Mouse (Mus musculus) lung, postnatal 4 days (tissue): ENCODE measurements at regions not wholly inside any gene's neighbourhood (a gene's known extent, or its start where the extent isn't known, plus 50 kb on each side); places are given as distances from the start of the nearest gene placed in this dataset.

Source experiments
- DNase-seq, 2 experiments: peaks; one replicate each; pipeline ENCODE4 v3.0.0; 2021

DNA sequence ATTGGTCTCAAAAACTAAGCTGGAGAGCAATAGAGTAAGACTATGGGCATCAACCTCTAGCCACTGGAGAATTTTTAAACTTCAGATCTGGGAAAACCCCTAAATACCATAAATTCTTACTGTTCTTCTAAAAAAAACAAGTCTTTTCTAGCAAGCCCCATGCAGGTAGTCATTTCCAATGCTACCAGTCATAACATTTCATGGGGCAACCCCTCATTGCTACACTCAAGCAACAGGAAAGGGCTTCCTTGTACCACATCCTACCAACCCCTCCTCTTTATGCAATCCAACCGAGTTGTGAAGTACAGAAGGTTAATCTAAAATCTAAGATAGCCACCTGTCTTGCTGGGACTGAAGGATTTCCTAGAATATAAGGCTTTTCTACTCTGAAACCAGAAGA is 263.5 kb upstream of the 2610301B20Rik start:
- no peak for DNase-seq
